Mouse (Mus musculus): ENCODE measurements at regions not wholly inside any gene's neighbourhood (a gene's known extent, or its start where the extent isn't known, plus 50 kb on each side); places are given as distances from the start of the nearest gene placed in this dataset.
"Not testable (repeated sequence)": the region's sequence is repeated elsewhere in the genome, so short reads cannot be mapped to it uniquely, and the experiment has no call there.

DNA sequence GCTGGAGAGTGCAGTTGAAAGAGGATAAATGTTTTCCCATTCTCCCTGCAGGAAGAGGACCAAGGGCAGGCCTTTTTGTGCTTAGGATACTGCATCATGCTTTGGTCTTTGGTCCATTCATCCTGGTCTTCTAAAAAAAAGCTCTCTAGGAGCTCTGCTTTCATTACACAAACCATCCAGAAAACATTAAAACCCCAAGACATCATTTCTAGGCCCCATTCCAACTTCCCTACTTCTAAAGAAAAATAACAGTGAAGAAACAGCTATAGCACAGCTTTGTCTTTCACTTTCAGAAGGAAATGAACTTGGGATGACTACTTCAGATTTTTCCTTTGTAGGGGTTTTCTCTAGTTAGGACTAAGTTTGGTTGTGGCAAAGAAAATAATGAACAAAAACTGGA is 185.1 kb upstream of the Tmc3 start:
- Histone ChIP-seq H3K27me3 (ENCODE audit: control insufficient read depth, insufficient read depth, low read depth, low read length) (no peaks in the 10 kb centered on the region), H3K9me3 (replicated peaks; ENCODE audit: control insufficient read depth, low read length, poor library complexity, severe bottlenecking) (no peaks in the 10 kb centered on the region), H3K4me1 (ENCODE audit: control insufficient read depth, insufficient read depth, low read length) (no peaks in the 10 kb centered on the region), H3K4me2 (ENCODE audit: low read length) (no peak overlapping the region), H3K27ac (ENCODE audit: low read length) (no peak overlapping the region), H3K4me3 (ENCODE audit: low read depth, low read length) (no peak overlapping the region), H3K36me3 (ENCODE audit: control insufficient read depth, insufficient read depth, low read length) (no peaks in the 10 kb centered on the region), H3K9ac (ENCODE audit: low read depth, low read length) (no peak overlapping the region)
- no peak for ATAC-seq

DNA sequence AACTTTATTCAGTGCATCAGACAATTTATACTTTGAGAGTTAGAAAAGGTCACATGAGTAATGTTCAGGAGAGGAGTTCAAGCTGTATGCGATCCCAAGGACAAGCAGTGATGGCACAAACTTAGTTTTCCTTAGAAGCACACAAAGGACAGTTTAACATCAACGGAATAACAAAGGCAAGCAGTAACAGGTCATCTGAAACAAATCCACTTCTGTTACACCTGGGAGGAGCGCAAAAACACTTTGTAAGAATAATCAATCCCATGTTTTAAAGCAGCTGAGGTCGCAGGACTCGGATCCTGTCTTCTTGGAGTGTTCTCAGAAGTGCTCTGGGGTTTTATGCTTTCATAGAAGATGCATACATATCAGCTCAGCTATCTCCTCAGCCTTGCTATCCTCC is 183.7 kb upstream of the Tmc3 start:
- Histone ChIP-seq H3K9ac (ENCODE audit: low read depth, low read length) (no peak overlapping the region), H3K4me3 (ENCODE audit: low read depth, low read length) (no peak overlapping the region), H3K4me1 (ENCODE audit: control insufficient read depth, insufficient read depth, low read length) (no peaks in the 10 kb centered on the region), H3K27ac (ENCODE audit: low read length) (no peak overlapping the region), H3K4me2 (ENCODE audit: low read length) (no peak overlapping the region), H3K27me3 (ENCODE audit: control insufficient read depth, insufficient read depth, low read depth, low read length) (no peaks in the 10 kb centered on the region), H3K9me3 (replicated peaks; ENCODE audit: control insufficient read depth, low read length, poor library complexity, severe bottlenecking) (no peaks in the 10 kb centered on the region), H3K36me3 (ENCODE audit: control insufficient read depth, insufficient read depth, low read length) (no peaks in the 10 kb centered on the region)
- no peak for ATAC-seq
- 80% methylated on average over 5 of the region's 5 CpGs for WGBS

DNA sequence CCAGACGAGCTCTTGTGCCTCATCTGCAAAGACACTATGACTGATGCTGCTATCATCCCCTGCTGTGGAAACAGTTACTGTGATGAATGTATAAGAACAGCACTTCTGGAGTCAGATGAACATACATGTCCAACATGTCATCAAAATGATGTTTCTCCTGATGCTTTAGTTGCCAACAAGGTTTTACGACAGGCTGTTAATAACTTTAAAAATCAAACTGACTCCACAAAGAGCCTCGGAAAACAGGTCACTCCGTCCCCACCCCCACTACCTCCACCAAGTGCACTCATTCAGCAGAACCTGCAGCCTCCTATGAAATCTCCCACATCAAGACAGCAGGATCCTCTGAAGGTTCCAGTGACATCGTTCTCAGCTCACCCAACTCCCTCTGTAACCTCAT is 172.0 kb upstream of the Tmc3 start:
- not testable (repeated sequence) for H3K9ac ChIP-seq (ENCODE audit: low read depth, low read length)

DNA sequence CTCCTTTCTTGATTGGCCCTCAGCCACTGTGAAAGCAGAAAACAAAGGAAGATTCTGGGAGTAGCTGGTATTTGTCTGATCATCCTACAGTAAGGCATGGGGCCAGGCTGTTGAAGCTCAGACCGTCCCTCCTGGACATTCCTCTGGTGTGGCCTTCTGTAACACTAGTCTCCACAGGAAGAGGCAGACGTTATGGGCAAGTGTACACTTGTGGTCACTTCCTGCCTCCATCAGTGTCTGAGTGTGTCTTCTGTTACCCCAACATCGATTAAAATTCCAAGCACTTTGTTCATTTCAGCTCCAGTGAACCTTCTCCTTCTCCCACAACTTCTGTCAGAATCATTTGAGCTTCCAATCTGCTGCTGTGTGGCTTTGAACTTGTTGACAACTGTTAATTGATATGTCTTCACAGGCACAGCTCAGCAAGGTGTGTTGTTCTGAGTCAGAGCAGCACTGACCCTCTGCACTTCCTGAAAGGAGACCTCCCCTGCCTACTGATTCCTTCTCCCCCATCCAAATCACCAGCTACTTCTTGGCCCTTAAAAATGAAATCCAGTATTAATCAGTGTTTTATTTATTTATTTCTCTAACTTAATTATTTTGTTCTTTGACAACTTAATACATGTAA is 154.7 kb upstream of the Tmc3 start:
- 70% methylated on average over 3 of the region's 3 CpGs for WGBS
- no peak overlapping the region for H3K4me2 ChIP-seq (ENCODE audit: low read length)
- no peak overlapping the region for H3K27ac ChIP-seq (ENCODE audit: low read length)
- H3K4me3 ChIP-seq (ENCODE audit: low read depth, low read length), result no peak overlapping the region
- H3K9me3 ChIP-seq (replicated peaks; ENCODE audit: control insufficient read depth, low read length, poor library complexity, severe bottlenecking), result no peaks in the 10 kb centered on the region
- no peaks in the 10 kb centered on the region for H3K4me1 ChIP-seq (ENCODE audit: control insufficient read depth, insufficient read depth, low read length)
- H3K36me3 ChIP-seq (ENCODE audit: control insufficient read depth, insufficient read depth, low read length), result no peaks in the 10 kb centered on the region
- no peak for ATAC-seq
- H3K9ac ChIP-seq (ENCODE audit: low read depth, low read length), result no peak overlapping the region
- H3K27me3 ChIP-seq (ENCODE audit: control insufficient read depth, insufficient read depth, low read depth, low read length), result no peaks in the 10 kb centered on the region

More for the DNA sequence above, 172.0 kb upstream of the Tmc3 start:
- H3K36me3 ChIP-seq (ENCODE audit: control insufficient read depth, insufficient read depth, low read length); H3K27me3 ChIP-seq (ENCODE audit: control insufficient read depth, insufficient read depth, low read depth, low read length); ATAC-seq; H3K27ac ChIP-seq (ENCODE audit: low read length); H3K4me2 ChIP-seq (ENCODE audit: low read length); H3K4me3 ChIP-seq (ENCODE audit: low read depth, low read length); H3K9me3 ChIP-seq (replicated peaks; ENCODE audit: control insufficient read depth, low read length, poor library complexity, severe bottlenecking); H3K4me1 ChIP-seq (ENCODE audit: control insufficient read depth, insufficient read depth, low read length): not testable (repeated sequence)
- WGBS, result 92% methylated on average over 5 of the region's 5 CpGs

DNA sequence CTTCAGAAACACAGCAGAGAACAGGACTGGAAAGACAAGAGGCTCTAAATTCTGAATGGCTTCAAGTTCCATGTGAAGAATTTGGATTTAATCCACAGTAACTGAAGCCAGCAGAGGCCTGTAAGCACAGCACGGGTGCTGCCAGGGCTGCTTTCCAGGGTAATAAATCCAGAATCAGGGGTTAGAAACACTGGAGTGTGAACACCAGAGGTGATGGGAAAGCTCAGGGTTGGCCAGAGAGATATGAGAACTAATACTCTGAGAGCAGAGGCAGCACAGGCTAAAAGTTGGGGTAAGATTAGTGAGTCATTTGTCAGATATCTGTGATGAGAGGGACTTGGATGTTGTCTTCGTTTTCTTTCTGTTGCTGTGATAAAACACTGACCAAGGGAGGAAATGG is 153.6 kb upstream of the Tmc3 start:
- no peaks in the 10 kb centered on the region for H3K36me3 ChIP-seq (ENCODE audit: control insufficient read depth, insufficient read depth, low read length)
- no peak overlapping the region for H3K4me2 ChIP-seq (ENCODE audit: low read length)
- H3K27me3 ChIP-seq (ENCODE audit: control insufficient read depth, insufficient read depth, low read depth, low read length), result no peaks in the 10 kb centered on the region
- WGBS, result 82% methylated on average over 2 of the region's 2 CpGs
- no peak overlapping the region for H3K9ac ChIP-seq (ENCODE audit: low read depth, low read length)
- no peak for ATAC-seq
- H3K4me1 ChIP-seq (ENCODE audit: control insufficient read depth, insufficient read depth, low read length), result no peaks in the 10 kb centered on the region
- no peak overlapping the region for H3K27ac ChIP-seq (ENCODE audit: low read length)
- no peaks in the 10 kb centered on the region for H3K9me3 ChIP-seq (replicated peaks; ENCODE audit: control insufficient read depth, low read length, poor library complexity, severe bottlenecking)
- no peak overlapping the region for H3K4me3 ChIP-seq (ENCODE audit: low read depth, low read length)

DNA sequence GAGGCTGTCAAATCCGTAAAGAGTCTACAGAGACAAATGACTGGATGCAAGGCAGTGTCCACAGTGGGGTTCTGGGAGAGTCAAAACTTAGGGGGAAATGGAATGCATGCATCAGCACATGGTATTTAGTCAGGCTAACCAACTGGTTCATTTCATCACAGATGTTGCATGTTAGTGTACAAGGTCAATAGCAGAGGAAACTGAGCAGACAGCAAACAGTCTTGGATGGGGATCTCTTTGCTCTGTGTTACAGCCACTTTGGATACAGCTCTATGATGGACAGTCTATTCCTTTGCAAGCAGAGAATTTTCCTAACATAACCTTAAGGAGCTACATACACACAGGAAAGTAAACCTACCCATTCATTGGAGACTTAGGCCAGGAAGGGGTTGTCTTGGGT is 151.9 kb upstream of the Tmc3 start:
- Histone ChIP-seq H3K36me3 (ENCODE audit: control insufficient read depth, insufficient read depth, low read length) (no peaks in the 10 kb centered on the region), H3K4me3 (ENCODE audit: low read depth, low read length) (no peak overlapping the region), H3K9ac (ENCODE audit: low read depth, low read length) (no peak overlapping the region), H3K27ac (ENCODE audit: low read length) (no peak overlapping the region), H3K4me2 (ENCODE audit: low read length) (no peak overlapping the region), H3K27me3 (ENCODE audit: control insufficient read depth, insufficient read depth, low read depth, low read length) (no peaks in the 10 kb centered on the region), H3K9me3 (replicated peaks; ENCODE audit: control insufficient read depth, low read length, poor library complexity, severe bottlenecking) (no peaks in the 10 kb centered on the region), H3K4me1 (ENCODE audit: control insufficient read depth, insufficient read depth, low read length) (no peaks in the 10 kb centered on the region)
- no peak for ATAC-seq
- 92% methylated on average over 1 of the region's 1 CpGs for WGBS

DNA sequence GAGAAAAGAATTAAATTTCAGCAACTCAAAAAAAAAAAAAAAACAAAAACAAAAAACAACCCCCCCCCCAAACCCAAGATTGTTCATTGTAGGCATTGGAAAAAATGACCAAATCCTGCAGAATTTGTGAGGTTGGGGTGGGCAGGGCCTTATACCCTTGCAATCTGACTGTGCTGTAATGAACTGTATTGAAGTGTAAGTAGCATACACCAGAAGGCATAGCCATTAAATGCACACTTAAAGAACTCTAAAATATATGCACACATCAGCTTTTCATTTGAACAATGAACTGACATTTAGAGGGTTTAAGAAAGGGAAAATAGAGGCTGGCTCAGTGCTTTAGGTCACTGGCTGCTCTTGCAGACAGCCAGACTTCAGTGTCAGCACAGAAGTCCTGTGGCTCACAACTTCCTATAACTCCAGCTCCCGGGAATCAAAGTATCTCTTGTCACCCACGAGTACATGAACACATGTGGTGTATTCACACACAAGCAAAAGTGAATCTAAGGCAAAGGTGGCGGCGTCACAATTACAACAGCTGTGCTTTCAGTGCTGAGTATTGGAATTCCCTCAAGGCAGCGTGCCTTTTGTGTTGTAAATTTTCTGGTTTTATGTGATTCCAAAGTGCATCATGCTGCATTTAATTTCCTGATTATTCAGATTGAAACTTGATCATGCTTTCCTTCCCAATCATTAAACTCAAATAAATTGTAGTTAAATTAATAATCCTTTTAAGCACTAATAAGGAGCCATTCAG is 150.6 kb upstream of the Tmc3 start:
- no peaks in the 10 kb centered on the region for H3K9me3 ChIP-seq (replicated peaks; ENCODE audit: control insufficient read depth, low read length, poor library complexity, severe bottlenecking)
- no peaks in the 10 kb centered on the region for H3K27me3 ChIP-seq (ENCODE audit: control insufficient read depth, insufficient read depth, low read depth, low read length)
- H3K4me2 ChIP-seq (ENCODE audit: low read length), result no peak overlapping the region
- H3K36me3 ChIP-seq (ENCODE audit: control insufficient read depth, insufficient read depth, low read length), result no peaks in the 10 kb centered on the region
- no peaks in the 10 kb centered on the region for H3K4me1 ChIP-seq (ENCODE audit: control insufficient read depth, insufficient read depth, low read length)
- H3K27ac ChIP-seq (ENCODE audit: low read length), result no peak overlapping the region
- H3K9ac ChIP-seq (ENCODE audit: low read depth, low read length), result no peak overlapping the region
- no peak overlapping the region for H3K4me3 ChIP-seq (ENCODE audit: low read depth, low read length)
- WGBS, result 10% methylated on average over 5 of the region's 5 CpGs
- ATAC-seq, result no peak

DNA sequence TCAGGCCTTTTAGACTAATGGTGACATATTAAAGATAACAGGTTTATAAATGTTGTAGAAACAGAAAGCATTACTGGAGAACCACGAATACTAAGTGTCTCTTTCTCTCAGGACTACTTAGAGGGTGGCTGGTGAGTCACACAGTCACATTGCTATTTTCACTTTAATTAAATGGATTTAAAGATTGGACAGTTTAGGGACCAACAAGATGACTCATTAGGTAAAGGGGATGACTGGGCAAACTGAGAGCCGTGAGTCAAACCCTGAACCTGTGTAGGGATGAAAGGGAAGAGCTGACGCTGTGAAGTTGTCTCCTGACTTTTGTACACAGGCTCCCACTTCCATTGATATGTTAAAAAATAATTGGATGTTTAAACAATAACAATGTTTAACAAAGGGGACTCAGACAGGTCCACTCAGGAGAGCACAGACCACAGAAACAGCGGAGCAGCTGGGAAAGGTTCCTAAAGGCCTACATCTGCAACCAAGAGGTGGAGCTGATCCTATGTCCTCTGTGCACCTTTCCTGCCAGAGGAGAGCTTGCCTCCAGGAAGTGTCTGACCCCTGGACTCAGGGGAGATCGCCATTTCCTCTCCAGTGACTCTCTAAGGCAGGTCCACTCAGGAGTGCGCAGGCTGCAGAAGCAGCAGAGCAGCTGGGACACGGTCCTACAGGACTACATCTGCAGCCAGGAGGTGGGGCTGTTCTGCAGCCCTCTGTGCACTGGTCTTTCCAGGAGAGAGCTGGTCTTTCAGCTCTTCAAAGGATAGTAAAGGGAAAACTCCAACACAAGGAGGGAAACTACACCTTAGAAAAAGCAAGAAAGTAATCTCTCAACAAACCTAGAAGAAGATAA is 146.0 kb upstream of the Tmc3 start:
- Histone ChIP-seq H3K27ac (ENCODE audit: low read length) (no peak overlapping the region), H3K36me3 (ENCODE audit: control insufficient read depth, insufficient read depth, low read length) (no peaks in the 10 kb centered on the region), H3K4me2 (ENCODE audit: low read length) (no peak overlapping the region), H3K27me3 (ENCODE audit: control insufficient read depth, insufficient read depth, low read depth, low read length) (no peaks in the 10 kb centered on the region), H3K9ac (ENCODE audit: low read depth, low read length) (no peak overlapping the region), H3K4me1 (ENCODE audit: control insufficient read depth, insufficient read depth, low read length) (peaks cover 3% of the 10 kb centered on the region; the same call in 1 of the 2 replicates), H3K9me3 (replicated peaks; ENCODE audit: control insufficient read depth, low read length, poor library complexity, severe bottlenecking) (no peaks in the 10 kb centered on the region), H3K4me3 (ENCODE audit: low read depth, low read length) (no peak overlapping the region)
- WGBS, result 63% methylated on average over 7 of the region's 7 CpGs
- no peak for ATAC-seq
